Mouse (Mus musculus) olfactory bulb, adult 2 months (tissue): ENCODE data around the gene Emp1.

ENCODE experiments used
- CTCF ChIP-seq: fragments of 200-500 bp; IDR thresholded peaks from 2 replicates; pipeline ENCODE4 v1.5.1; 2012; ENCODE audit warnings: low read depth, mild to moderate bottlenecking, low read length, moderate library complexity; ENCODE audit not compliant: insufficient read depth
- POLR2A ChIP-seq: fragments of 200-500 bp; IDR thresholded peaks from 2 replicates; pipeline ENCODE4 v1.6.1; 2012; ENCODE audit warnings: mild to moderate bottlenecking, low read depth, low read length, moderate library complexity; ENCODE audit not compliant: insufficient read depth

DNA sequence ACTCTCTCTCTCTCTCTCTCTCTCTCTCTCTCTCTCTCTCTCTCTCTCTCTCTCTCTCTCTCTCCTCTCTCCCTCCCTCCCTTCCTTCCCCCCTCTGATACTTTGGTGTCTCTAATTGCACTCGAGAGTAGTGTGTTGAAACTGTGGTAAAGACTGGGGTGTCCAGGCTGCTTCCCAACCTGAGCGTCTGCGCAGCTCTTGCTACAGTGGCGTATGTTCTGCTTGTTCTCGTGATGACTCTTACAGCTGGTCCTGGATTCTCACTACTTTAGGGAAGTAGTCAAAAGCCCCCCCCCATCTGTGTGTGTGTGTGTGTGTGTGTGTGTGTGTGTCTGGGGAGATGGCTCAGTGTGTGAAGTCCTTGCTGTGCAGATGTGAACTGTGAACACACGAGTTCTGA, 50.3 kb downstream of the Emp1 start:
- TF ChIP-seq CTCF (no peak), POLR2A (no peak)
